Mouse (Mus musculus): ENCODE results near the gene Pacrg. TPM values are rescaled to one million over a fixed set of nuclear protein-coding genes. Genes with fewer than 3 reads are reported as not detected.

Gene Pacrg
- polyA plus RNA-seq, 1 experiment from 2014 or later: 6.7 TPM

GRCm38 (mm10) chr17:10635955-10636470 is 204.1 kb downstream of the Pacrg start:
- Histone ChIP-seq H3K9ac (replicated peaks; ENCODE audit: low read depth, low read length) (no peak overlapping the region), H3K27me3 (replicated peaks; ENCODE audit: control insufficient read depth, insufficient read depth, low read length) (no peaks in the 10 kb centered on the region), H3K9me3 (ENCODE audit: control insufficient read depth, low read length) (no peaks in the 10 kb centered on the region), H3K36me3 (ENCODE audit: control insufficient read depth, insufficient read depth) (no peaks in the 10 kb centered on the region), H3K4me2 (ENCODE audit: low read length) (no peak overlapping the region), H3K27ac (ENCODE audit: low read length) (no peak overlapping the region), H3K4me3 (replicated peaks; ENCODE audit: low read length) (no peak overlapping the region), H3K4me1 (replicated peaks; ENCODE audit: control insufficient read depth, insufficient read depth, low read length) (peaks cover 5% of the 10 kb centered on the region)
- ATAC-seq: no peak
- WGBS: 49% methylated on average over 8 of the region's 8 CpGs

GRCm38 (mm10) chr17:10635470-10635869 is 204.6 kb downstream of the Pacrg start:
- no peak for ATAC-seq
- no peaks in the 10 kb centered on the region for H3K27me3 ChIP-seq (replicated peaks; ENCODE audit: control insufficient read depth, insufficient read depth, low read length)
- H3K9me3 ChIP-seq (ENCODE audit: control insufficient read depth, low read length): no peaks in the 10 kb centered on the region
- H3K4me1 ChIP-seq (replicated peaks; ENCODE audit: control insufficient read depth, insufficient read depth, low read length): peaks cover 10% of the 10 kb centered on the region
- 89% methylated on average over 11 of the region's 11 CpGs for WGBS
- no peaks in the 10 kb centered on the region for H3K36me3 ChIP-seq (ENCODE audit: control insufficient read depth, insufficient read depth)
- no peak overlapping the region for H3K4me2 ChIP-seq (ENCODE audit: low read length)
- no peak overlapping the region for H3K4me3 ChIP-seq (replicated peaks; ENCODE audit: low read length)
- no peak overlapping the region for H3K9ac ChIP-seq (replicated peaks; ENCODE audit: low read depth, low read length)
- H3K27ac ChIP-seq (ENCODE audit: low read length): no peak overlapping the region

- Histone ChIP-seq H3K4me1 (replicated peaks; ENCODE audit: control insufficient read depth, insufficient read depth, low read length) (peaks cover 11% of the 10 kb centered on the region), H3K27ac (ENCODE audit: low read length) (no peak overlapping the region), H3K9ac (replicated peaks; ENCODE audit: low read depth, low read length) (no peak overlapping the region), H3K4me2 (ENCODE audit: low read length) (no peak overlapping the region), H3K9me3 (ENCODE audit: control insufficient read depth, low read length) (no peaks in the 10 kb centered on the region), H3K36me3 (ENCODE audit: control insufficient read depth, insufficient read depth) (no peaks in the 10 kb centered on the region), H3K4me3 (replicated peaks; ENCODE audit: low read length) (no peak overlapping the region), H3K27me3 (replicated peaks; ENCODE audit: control insufficient read depth, insufficient read depth, low read length) (no peaks in the 10 kb centered on the region)
- WGBS: 85% methylated on average over 6 of the region's 6 CpGs
- ATAC-seq: no peak
Observed at GRCm38 (mm10) chr17:10635046-10635445, 205.1 kb downstream of the Pacrg start.

GRCm38 (mm10) chr17:10633769-10634168 is 206.3 kb downstream of the Pacrg start:
- Histone ChIP-seq H3K9ac (replicated peaks; ENCODE audit: low read depth, low read length) (no peak overlapping the region), H3K4me1 (replicated peaks; ENCODE audit: control insufficient read depth, insufficient read depth, low read length) (peaks cover 11% of the 10 kb centered on the region), H3K27me3 (replicated peaks; ENCODE audit: control insufficient read depth, insufficient read depth, low read length) (no peaks in the 10 kb centered on the region), H3K36me3 (ENCODE audit: control insufficient read depth, insufficient read depth) (no peaks in the 10 kb centered on the region), H3K4me2 (ENCODE audit: low read length) (no peak overlapping the region), H3K9me3 (ENCODE audit: control insufficient read depth, low read length) (no peaks in the 10 kb centered on the region), H3K4me3 (replicated peaks; ENCODE audit: low read length) (no peak overlapping the region), H3K27ac (ENCODE audit: low read length) (no peak overlapping the region)
- no peak for ATAC-seq
- WGBS: 95% methylated on average over 7 of the region's 7 CpGs

GRCm38 (mm10) chr17:10628240-10628639 is 211.9 kb downstream of the Pacrg start:
- H3K27ac ChIP-seq (ENCODE audit: low read length): no peak overlapping the region
- H3K36me3 ChIP-seq (ENCODE audit: control insufficient read depth, insufficient read depth): no peaks in the 10 kb centered on the region
- no peak for ATAC-seq
- peaks cover 15% of the 10 kb centered on the region for H3K4me1 ChIP-seq (replicated peaks; ENCODE audit: control insufficient read depth, insufficient read depth, low read length)
- no peak overlapping the region for H3K9ac ChIP-seq (replicated peaks; ENCODE audit: low read depth, low read length)
- H3K4me3 ChIP-seq (replicated peaks; ENCODE audit: low read length): no peak overlapping the region
- 84% methylated on average over 4 of the region's 4 CpGs for whole genome bisulfite sequencing
- no peaks in the 10 kb centered on the region for H3K9me3 ChIP-seq (ENCODE audit: control insufficient read depth, low read length)
- no peaks in the 10 kb centered on the region for H3K27me3 ChIP-seq (replicated peaks; ENCODE audit: control insufficient read depth, insufficient read depth, low read length)
- no peak overlapping the region for H3K4me2 ChIP-seq (ENCODE audit: low read length)

- no peaks in the 10 kb centered on the region for H3K36me3 ChIP-seq (ENCODE audit: control insufficient read depth, insufficient read depth)
- H3K4me3 ChIP-seq (replicated peaks; ENCODE audit: low read length): no peak overlapping the region
- ATAC-seq: no peak
- no peak overlapping the region for H3K9ac ChIP-seq (replicated peaks; ENCODE audit: low read depth, low read length)
- H3K4me1 ChIP-seq (replicated peaks; ENCODE audit: control insufficient read depth, insufficient read depth, low read length): peaks cover 15% of the 10 kb centered on the region
- no peak overlapping the region for H3K4me2 ChIP-seq (ENCODE audit: low read length)
- H3K27ac ChIP-seq (ENCODE audit: low read length): no peak overlapping the region
- no peaks in the 10 kb centered on the region for H3K9me3 ChIP-seq (ENCODE audit: control insufficient read depth, low read length)
- H3K27me3 ChIP-seq (replicated peaks; ENCODE audit: control insufficient read depth, insufficient read depth, low read length): no peaks in the 10 kb centered on the region
- WGBS: 44% methylated on average over 2 of the region's 2 CpGs
Observed at GRCm38 (mm10) chr17:10627476-10627875, 212.6 kb downstream of the Pacrg start.

- Histone ChIP-seq H3K9me3 (ENCODE audit: control insufficient read depth, low read length) (no peaks in the 10 kb centered on the region), H3K4me2 (ENCODE audit: low read length) (no peak overlapping the region), H3K4me3 (replicated peaks; ENCODE audit: low read length) (no peak overlapping the region), H3K36me3 (ENCODE audit: control insufficient read depth, insufficient read depth) (no peaks in the 10 kb centered on the region), H3K4me1 (replicated peaks; ENCODE audit: control insufficient read depth, insufficient read depth, low read length) (peaks cover 15% of the 10 kb centered on the region), H3K27ac (ENCODE audit: low read length) (no peak overlapping the region), H3K27me3 (replicated peaks; ENCODE audit: control insufficient read depth, insufficient read depth, low read length) (no peaks in the 10 kb centered on the region), H3K9ac (replicated peaks; ENCODE audit: low read depth, low read length) (no peak overlapping the region)
- 53% methylated on average over 13 of the region's 13 CpGs for WGBS
- no peak for ATAC-seq
Observed at GRCm38 (mm10) chr17:10626299-10627095, 213.6 kb downstream of the Pacrg start.

- 94% methylated on average over 6 of the region's 6 CpGs for WGBS
- Histone ChIP-seq H3K4me3 (replicated peaks; ENCODE audit: low read length) (no peak overlapping the region), H3K9ac (replicated peaks; ENCODE audit: low read depth, low read length) (no peak overlapping the region), H3K4me2 (ENCODE audit: low read length) (no peak overlapping the region), H3K27me3 (replicated peaks; ENCODE audit: control insufficient read depth, insufficient read depth, low read length) (no peaks in the 10 kb centered on the region), H3K9me3 (ENCODE audit: control insufficient read depth, low read length) (no peaks in the 10 kb centered on the region), H3K27ac (ENCODE audit: low read length) (no peak overlapping the region), H3K36me3 (ENCODE audit: control insufficient read depth, insufficient read depth) (no peaks in the 10 kb centered on the region), H3K4me1 (replicated peaks; ENCODE audit: control insufficient read depth, insufficient read depth, low read length) (peaks cover 8% of the 10 kb centered on the region)
- ATAC-seq: no peak
Observed at GRCm38 (mm10) chr17:10624699-10625424, 215.2 kb downstream of the Pacrg start.

- Histone ChIP-seq H3K27ac (ENCODE audit: low read length) (no peak overlapping the region), H3K27me3 (replicated peaks; ENCODE audit: control insufficient read depth, insufficient read depth, low read length) (no peaks in the 10 kb centered on the region), H3K36me3 (ENCODE audit: control insufficient read depth, insufficient read depth) (no peaks in the 10 kb centered on the region), H3K4me2 (ENCODE audit: low read length) (no peak overlapping the region), H3K4me1 (replicated peaks; ENCODE audit: control insufficient read depth, insufficient read depth, low read length) (no peaks in the 10 kb centered on the region; the same call in 1 of the 2 replicates), H3K9ac (replicated peaks; ENCODE audit: low read depth, low read length) (no peak overlapping the region), H3K4me3 (replicated peaks; ENCODE audit: low read length) (no peak overlapping the region), H3K9me3 (ENCODE audit: control insufficient read depth, low read length) (no peaks in the 10 kb centered on the region)
- WGBS: 22% methylated on average over 2 of the region's 2 CpGs
- no peak for ATAC-seq
Observed at GRCm38 (mm10) chr17:10620621-10621020, 219.5 kb downstream of the Pacrg start.

Measured in forebrain, embryonic 16.5 days (tissue).